In genomic region chr2:18797776-18798175, GRCm38 (mm10) we compare ENCODE assay signal across 22 mouse cellular contexts.
DNase-seq lines count a peak whose midpoint lies in the region; ATAC-seq lines count a peak whose summit lies in the region.
"Had no signal": no experiment of that assay in that cellular context is flagged by ENCODE, and none has a peak within 500 bp of the region (broad histone marks: within the 10 kb centered on the region; RNA-seq: fewer than 3 reads in every experiment).

No protein-coding gene starts in this region.

- DNase-seq in heart, adult 11 months: peak; percentile 12
- DNase-seq in left cerebral cortex, postnatal 14 days (ENCODE audit: low spot score in 2 of 2): no peak
- DNase-seq in urinary bladder, postnatal 25 days (ENCODE audit: low spot score): no peak
- DNase-seq: adrenal gland, postnatal 10 days; B cell, adult 2 months; cerebellum, adult 11-12 months; cerebellum, postnatal 25 days; gastrocnemius, postnatal 36 days; liver, embryonic 13.5 days; right cerebral cortex, postnatal 4 days; thymus, postnatal 36 days had no signal

- 81% methylated on average over 8 of the region's 8 CpGs for WGBS in heart, embryonic 12.5 days
- WGBS in hindbrain, embryonic 13.5 days: 15% methylated on average over 8 of the region's 8 CpGs
- WGBS in midbrain, embryonic 13.5 days: 8% methylated on average over 8 of the region's 8 CpGs
- WGBS in neural tube, embryonic 15.5 days: 12% methylated on average over 8 of the region's 8 CpGs

- no peak overlapping the region for H3K4me2 ChIP-seq in heart, embryonic 12.5 days
- H3K4me2 ChIP-seq in hindbrain, embryonic 13.5 days: peak overlapping the region; percentile 73
- peak overlapping the region; percentile 29 for H3K4me2 ChIP-seq in midbrain, embryonic 13.5 days (replicated peaks)
- H3K4me2 ChIP-seq in neural tube, embryonic 15.5 days: peak overlapping the region; percentile 71
- H3K4me2 ChIP-seq: embryonic facial prominence, embryonic 12.5 days; heart, embryonic 11.5 days; intestine, embryonic 15.5 days; limb, embryonic 12.5 days; liver, embryonic 13.5 days; lung, embryonic 15.5 days had no signal

- H3K36me3 ChIP-seq in heart, embryonic 12.5 days: no peaks in the 10 kb centered on the region
- no peaks in the 10 kb centered on the region for H3K36me3 ChIP-seq in hindbrain, embryonic 13.5 days
- no peaks in the 10 kb centered on the region for H3K36me3 ChIP-seq in midbrain, embryonic 13.5 days
- no peaks in the 10 kb centered on the region for H3K36me3 ChIP-seq in neural tube, embryonic 15.5 days
- H3K36me3 ChIP-seq: embryonic facial prominence, embryonic 12.5 days; intestine, embryonic 15.5 days; limb, embryonic 12.5 days; liver, embryonic 13.5 days; lung, embryonic 15.5 days had no signal

- ATAC-seq in heart, embryonic 12.5 days (ENCODE audit: insufficient number of reproducible peaks, low FRiP score): no peak
- no peak for ATAC-seq in hindbrain, embryonic 13.5 days (ENCODE audit: low FRiP score)
- no peak for ATAC-seq in midbrain, embryonic 13.5 days
- no peak for ATAC-seq in neural tube, embryonic 15.5 days (ENCODE audit: low FRiP score)
- ATAC-seq: intestine, embryonic 15.5 days had no signal

- H3K9ac ChIP-seq in heart, embryonic 12.5 days: no peak overlapping the region
- peak overlapping the region; percentile 49; the same call in 1 of the 2 replicates for H3K9ac ChIP-seq in hindbrain, embryonic 13.5 days
- H3K9ac ChIP-seq in midbrain, embryonic 13.5 days (replicated peaks): no peak overlapping the region
- H3K9ac ChIP-seq in neural tube, embryonic 15.5 days (replicated peaks): no peak overlapping the region
- H3K9ac ChIP-seq: embryonic facial prominence, embryonic 12.5 days; intestine, embryonic 15.5 days; limb, embryonic 12.5 days; liver, embryonic 13.5 days; lung, embryonic 15.5 days had no signal

- H3K27me3 ChIP-seq in heart, embryonic 12.5 days (replicated peaks): peaks cover 68% of the 10 kb centered on the region
- peaks cover 15% of the 10 kb centered on the region; the same call in 1 of the 2 replicates for H3K27me3 ChIP-seq in hindbrain, embryonic 13.5 days
- H3K27me3 ChIP-seq in midbrain, embryonic 13.5 days: peaks cover 13% of the 10 kb centered on the region
- H3K27me3 ChIP-seq in neural tube, embryonic 15.5 days (replicated peaks): no peaks in the 10 kb centered on the region

- no peaks in the 10 kb centered on the region for H3K9me3 ChIP-seq in heart, embryonic 12.5 days (replicated peaks)
- H3K9me3 ChIP-seq in hindbrain, embryonic 13.5 days: no peaks in the 10 kb centered on the region
- H3K9me3 ChIP-seq in midbrain, embryonic 13.5 days: no peaks in the 10 kb centered on the region
- H3K9me3 ChIP-seq in neural tube, embryonic 15.5 days (replicated peaks): no peaks in the 10 kb centered on the region
- H3K9me3 ChIP-seq: embryonic facial prominence, embryonic 12.5 days; intestine, embryonic 15.5 days; limb, embryonic 12.5 days; liver, embryonic 13.5 days; lung, embryonic 15.5 days had no signal

- intact Hi-C loops in left cerebral cortex, postnatal 14 days (cut with DNase I): no loop called here

- no peak overlapping the region for H3K4me3 ChIP-seq in heart, embryonic 12.5 days
- H3K4me3 ChIP-seq in hindbrain, embryonic 13.5 days: no peak overlapping the region
- H3K4me3 ChIP-seq in midbrain, embryonic 13.5 days (replicated peaks): no peak overlapping the region
- no peak overlapping the region for H3K4me3 ChIP-seq in neural tube, embryonic 15.5 days (replicated peaks)
- H3K4me3 ChIP-seq: embryonic facial prominence, embryonic 12.5 days; intestine, embryonic 15.5 days; layer of hippocampus, adult 2 months; left cerebral cortex, adult 2 months; limb, embryonic 12.5 days; liver, embryonic 13.5 days; lung, embryonic 15.5 days had no signal

- no peak overlapping the region for H3K27ac ChIP-seq in heart, embryonic 12.5 days (ENCODE audit: poor library complexity, severe bottlenecking)
- 0 out of 2 replicates have a peak overlapping the region, but pooled peaks have one; percentile 92 for H3K27ac ChIP-seq in hindbrain, embryonic 13.5 days
- 0 out of 2 replicates have a peak overlapping the region, but pooled peaks have one; percentile 12 for H3K27ac ChIP-seq in midbrain, embryonic 13.5 days
- peak overlapping the region; percentile 45; the same call in 1 of the 2 replicates for H3K27ac ChIP-seq in neural tube, embryonic 15.5 days (replicated peaks)
- H3K27ac ChIP-seq: embryonic facial prominence, embryonic 12.5 days; intestine, embryonic 15.5 days; layer of hippocampus, adult 2 months; left cerebral cortex, adult 2 months; limb, embryonic 12.5 days; liver, embryonic 13.5 days; lung, embryonic 15.5 days had no signal

- peaks cover 14% of the 10 kb centered on the region for H3K4me1 ChIP-seq in heart, embryonic 12.5 days (replicated peaks)
- H3K4me1 ChIP-seq in hindbrain, embryonic 13.5 days (replicated peaks): peaks cover 40% of the 10 kb centered on the region
- H3K4me1 ChIP-seq in midbrain, embryonic 13.5 days (replicated peaks): peaks cover 42% of the 10 kb centered on the region
- H3K4me1 ChIP-seq in neural tube, embryonic 15.5 days: peaks cover 27% of the 10 kb centered on the region
